Mouse (Mus musculus) hindbrain, embryonic 16.5 days (tissue): ENCODE results near the gene Smyd2. TPM values are rescaled to one million over a fixed set of nuclear protein-coding genes. Genes with fewer than 3 reads are reported as not detected.

Experiments used
- ATAC-seq: fragments of 200-750 bp; cut with Nextera tagmentation; 2 replicates; pipeline ENCODE4 v1.8.0; 2017; ENCODE audit warnings: moderate TSS enrichment, moderate library complexity
- H3K27ac ChIP-seq: fragments of 300-500 bp; sonication (generic); 2 replicates; pipeline ENCODE4 v1.5.1; 2014; ENCODE audit warnings: low read depth, mild to moderate bottlenecking, control low read depth, low read length, moderate library complexity
- H3K27me3 ChIP-seq: fragments of 300-500 bp; sonication (generic); replicated peaks from 2 replicates; pipeline ENCODE4 v1.6.1; 2014; ENCODE audit warnings: low read length; ENCODE audit not compliant: control insufficient read depth, insufficient read depth
- H3K36me3 ChIP-seq: fragments of 300-500 bp; sonication (generic); 2 replicates; pipeline ENCODE4 v1.6.1; 2014; ENCODE audit warnings: mild to moderate bottlenecking, low read length, moderate library complexity, mixed read lengths; ENCODE audit not compliant: control insufficient read depth, insufficient read depth
- H3K4me1 ChIP-seq: fragments of 300-500 bp; sonication (generic); 2 replicates; pipeline ENCODE4 v1.6.1; 2014; ENCODE audit warnings: low read depth, low read length; ENCODE audit not compliant: control insufficient read depth, insufficient read depth
- H3K4me2 ChIP-seq: fragments of 300-500 bp; sonication (generic); 2 replicates; pipeline ENCODE4 v1.6.1; 2014; ENCODE audit warnings: mild to moderate bottlenecking, low read length, control low read depth, moderate library complexity
- H3K4me3 ChIP-seq: fragments of 300-500 bp; sonication (generic); 2 replicates; pipeline ENCODE4 v1.5.1; 2014; ENCODE audit warnings: mild to moderate bottlenecking, low read length, control low read depth, moderate library complexity
- H3K9ac ChIP-seq: fragments of 300-500 bp; sonication (generic); 2 replicates; pipeline ENCODE4 v1.6.1; 2014; ENCODE audit warnings: low read depth, mild to moderate bottlenecking, control low read depth, low read length, moderate library complexity
- H3K9me3 ChIP-seq: fragments of 300-500 bp; sonication (generic); 2 replicates; pipeline ENCODE4 v1.6.1; 2014; ENCODE audit warnings: mild to moderate bottlenecking, low read length, moderate library complexity; ENCODE audit not compliant: control insufficient read depth
- WGBS: fragments of 180-500 bp; shearing (Covaris S2); extraction: QIAGEN DNeasy Blood & Tissue Kit; methylation state at CpG from one replicate; pipeline ENCODE4 v1.1.7; 2014; 5-methylcytosine and 5-hydroxymethylcytosine counted together
- polyA plus RNA-seq: library from polyadenylated mRNA; unstranded; fragments of >200 nt; fragmentation: Nextera tagmentation; extraction: Ambion mirVana; gene quantifications from 2 replicates; pipeline ENCODE4 v1.2.1, GENCODE M21; 2015

Gene Smyd2
- polyA plus RNA-seq, 1 experiment from 2014 or later, result 87.8 TPM

GRCm38 (mm10) chr1:189922721-189923120 is 558 bp upstream of the Smyd2 start:
- Histone ChIP-seq H3K4me2 (peak overlapping the region; percentile 87), H3K36me3 (no peaks in the 10 kb centered on the region), H3K9ac (peak overlapping the region; percentile 86), H3K4me1 (peaks cover 15% of the 10 kb centered on the region), H3K9me3 (no peaks in the 10 kb centered on the region), H3K4me3 (peak overlapping the region; percentile 84), H3K27me3 (no peaks in the 10 kb centered on the region), H3K27ac (no peak overlapping the region)
- WGBS, result 20% methylated on average over 9 of the region's 9 CpGs
- ATAC-seq, result no peak

GRCm38 (mm10) chr1:189921568-189921817 is 670 bp downstream of the Smyd2 start:
- Histone ChIP-seq H3K27me3 (no peaks in the 10 kb centered on the region), H3K36me3 (no peaks in the 10 kb centered on the region), H3K27ac (no peak overlapping the region; the same call in 1 of the 2 replicates), H3K9me3 (no peaks in the 10 kb centered on the region), H3K9ac (peak overlapping the region; percentile 86), H3K4me2 (peak overlapping the region; percentile 87), H3K4me3 (peak overlapping the region; percentile 84), H3K4me1 (peaks cover 15% of the 10 kb centered on the region)
- ATAC-seq, result no peak; the same call in 1 of the 2 replicates
- 4% methylated on average over 4 of the region's 4 CpGs for WGBS

- no peaks in the 10 kb centered on the region for H3K27me3 ChIP-seq
- H3K4me2 ChIP-seq, result peak overlapping the region; percentile 87
- H3K4me3 ChIP-seq, result peak overlapping the region; percentile 84
- no peak overlapping the region for H3K27ac ChIP-seq
- ATAC-seq, result no peak; the same call in 1 of the 2 replicates
- no peaks in the 10 kb centered on the region for H3K36me3 ChIP-seq
- peaks cover 15% of the 10 kb centered on the region for H3K4me1 ChIP-seq
- H3K9ac ChIP-seq, result peak overlapping the region; percentile 86
- WGBS, result 38% methylated on average over 28 of the region's 28 CpGs
- H3K9me3 ChIP-seq, result no peaks in the 10 kb centered on the region
These were observed 1.2 kb downstream of the Smyd2 start for GRCm38 (mm10) chr1:189920701-189921567.

- WGBS, result 91% methylated on average over 3 of the region's 3 CpGs
These were observed 2.4 kb downstream of the Smyd2 start for GRCm38 (mm10) chr1:189919756-189920155.

GRCm38 (mm10) chr1:189917126-189917500 is 5.0 kb downstream of the Smyd2 start:
- H3K27ac ChIP-seq, result no peak overlapping the region
- 0 out of 2 replicates have a peak, but pooled peaks cover 2% of the 10 kb centered on the region for H3K36me3 ChIP-seq
- 47% methylated on average over 4 of the region's 4 CpGs for WGBS
- no peak overlapping the region for H3K9ac ChIP-seq
- H3K4me3 ChIP-seq, result no peak overlapping the region
- no peaks in the 10 kb centered on the region for H3K9me3 ChIP-seq
- peaks cover 10% of the 10 kb centered on the region for H3K4me1 ChIP-seq
- H3K4me2 ChIP-seq, result no peak overlapping the region
- no peak for ATAC-seq
- H3K27me3 ChIP-seq, result no peaks in the 10 kb centered on the region

More at GRCm38 (mm10) chr1:189919756-189920155, 2.4 kb downstream of the Smyd2 start:
- Histone ChIP-seq H3K4me2 (no peak overlapping the region), H3K9me3 (no peaks in the 10 kb centered on the region), H3K36me3 (no peaks in the 10 kb centered on the region), H3K9ac (no peak overlapping the region), H3K27me3 (no peaks in the 10 kb centered on the region), H3K4me1 (peaks cover 15% of the 10 kb centered on the region), H3K4me3 (no peak overlapping the region), H3K27ac (no peak overlapping the region)
- ATAC-seq, result no peak

- H3K36me3 ChIP-seq, result 0 out of 2 replicates have a peak, but pooled peaks cover 2% of the 10 kb centered on the region
- no peak overlapping the region for H3K27ac ChIP-seq
- H3K4me2 ChIP-seq, result no peak overlapping the region
- H3K4me3 ChIP-seq, result no peak overlapping the region
- no peak for ATAC-seq
- H3K9me3 ChIP-seq, result no peaks in the 10 kb centered on the region
- H3K4me1 ChIP-seq, result peaks cover 10% of the 10 kb centered on the region
- H3K9ac ChIP-seq, result no peak overlapping the region
- WGBS, result 42% methylated on average over 10 of the region's 10 CpGs
- H3K27me3 ChIP-seq, result no peaks in the 10 kb centered on the region
These were observed 5.6 kb downstream of the Smyd2 start for GRCm38 (mm10) chr1:189916422-189917125.

- Histone ChIP-seq H3K4me3 (no peak overlapping the region), H3K27me3 (no peaks in the 10 kb centered on the region), H3K9me3 (no peaks in the 10 kb centered on the region), H3K9ac (no peak overlapping the region), H3K36me3 (0 out of 2 replicates have a peak, but pooled peaks cover 2% of the 10 kb centered on the region), H3K4me1 (peaks cover 2% of the 10 kb centered on the region), H3K4me2 (no peak overlapping the region), H3K27ac (no peak overlapping the region)
- no peak for ATAC-seq
- WGBS, result 93% methylated on average over 21 of the region's 21 CpGs
These were observed 8.9 kb downstream of the Smyd2 start for GRCm38 (mm10) chr1:189913093-189913760.

GRCm38 (mm10) chr1:189910685-189911345 is 11.3 kb downstream of the Smyd2 start:
- Histone ChIP-seq H3K4me3 (no peak overlapping the region), H3K4me1 (peaks cover 2% of the 10 kb centered on the region), H3K27ac (no peak overlapping the region), H3K4me2 (no peak overlapping the region), H3K36me3 (0 out of 2 replicates have a peak, but pooled peaks cover 2% of the 10 kb centered on the region), H3K9me3 (no peaks in the 10 kb centered on the region), H3K27me3 (no peaks in the 10 kb centered on the region), H3K9ac (no peak overlapping the region)
- no peak for ATAC-seq
- WGBS, result 52% methylated on average over 13 of the region's 13 CpGs
